Mouse (Mus musculus): ENCODE data around the gene Znhit1.
"Not testable (repeated sequence)": the region's sequence is repeated elsewhere in the genome, so short reads cannot be mapped to it uniquely, and the experiment has no call there.

Znhit1 gene

GRCm38 (mm10) chr5:136955622-136956021, 32.2 kb downstream of the Znhit1 start:
- in situ Hi-C loops (cut with MboI; ENCODE audit: low sequenced_read_pairs), result no loop called here

GRCm38 (mm10) chr5:136953440-136953951, 34.3 kb downstream of the Znhit1 start:
- in situ Hi-C loops (cut with MboI; ENCODE audit: low sequenced_read_pairs), result no loop called here

GRCm38 (mm10) chr5:136953015-136953414, 34.8 kb downstream of the Znhit1 start, which contains the start of gene Fis1:
Gene Fis1 (plus strand): TSS chr5:136953275.
- in situ Hi-C loops (cut with MboI; ENCODE audit: low sequenced_read_pairs), result no loop called here

GRCm38 (mm10) chr5:136952153-136952552, 35.7 kb downstream of the Znhit1 start:
- in situ Hi-C loops (cut with MboI; ENCODE audit: low sequenced_read_pairs), result no loop called here

- in situ Hi-C loops (cut with MboI; ENCODE audit: low sequenced_read_pairs), result no loop called here
Observed at GRCm38 (mm10) chr5:136950521-136950920, 37.3 kb downstream of the Znhit1 start.

- in situ Hi-C loops (cut with MboI; ENCODE audit: low sequenced_read_pairs), result not testable (repeated sequence)
Observed at GRCm38 (mm10) chr5:136949551-136950336, 38.1 kb downstream of the Znhit1 start.

- in situ Hi-C loops (cut with MboI; ENCODE audit: low sequenced_read_pairs), result no loop called here
Observed at GRCm38 (mm10) chr5:136947874-136948273, 39.9 kb downstream of the Znhit1 start.

GRCm38 (mm10) chr5:136945084-136945483, 42.7 kb downstream of the Znhit1 start:
- in situ Hi-C loops (cut with MboI; ENCODE audit: low sequenced_read_pairs), result no loop called here

GRCm38 (mm10) chr5:136943382-136943781, 44.4 kb downstream of the Znhit1 start:
- in situ Hi-C loops (cut with MboI; ENCODE audit: low sequenced_read_pairs), result no loop called here

GRCm38 (mm10) chr5:136942781-136943180, 45.0 kb downstream of the Znhit1 start:
- in situ Hi-C loops (cut with MboI; ENCODE audit: low sequenced_read_pairs), result no loop called here

GRCm38 (mm10) chr5:136940845-136941560, 46.8 kb downstream of the Znhit1 start:
- in situ Hi-C loops (cut with MboI; ENCODE audit: low sequenced_read_pairs), result no loop called here

- in situ Hi-C loops (cut with MboI; ENCODE audit: low sequenced_read_pairs), result not testable (repeated sequence)
Observed at GRCm38 (mm10) chr5:136940029-136940428, 47.8 kb downstream of the Znhit1 start.

GRCm38 (mm10) chr5:136939284-136939683, 48.5 kb downstream of the Znhit1 start:
- in situ Hi-C loops (cut with MboI; ENCODE audit: low sequenced_read_pairs), result no loop called here

- in situ Hi-C loops (cut with MboI; ENCODE audit: low sequenced_read_pairs), result no loop called here
Observed at GRCm38 (mm10) chr5:136937621-136938020, 50.2 kb downstream of the Znhit1 start.

- in situ Hi-C loops (cut with MboI; ENCODE audit: low sequenced_read_pairs), result no loop called here
Observed at GRCm38 (mm10) chr5:136936750-136937149, 51.1 kb downstream of the Znhit1 start.

GRCm38 (mm10) chr5:136935905-136936695, 51.7 kb downstream of the Znhit1 start:
- in situ Hi-C loops (cut with MboI; ENCODE audit: low sequenced_read_pairs), result no loop called here

GRCm38 (mm10) chr5:136933930-136934329, 53.9 kb downstream of the Znhit1 start:
- in situ Hi-C loops (cut with MboI; ENCODE audit: low sequenced_read_pairs), result no loop called here

GRCm38 (mm10) chr5:136932956-136933355, 54.9 kb downstream of the Znhit1 start:
- in situ Hi-C loops (cut with MboI; ENCODE audit: low sequenced_read_pairs), result no loop called here

Measured in CH12F3 (cell line).